ENCODE assay signal across 14 mouse cellular contexts in the genomic region with DNA sequence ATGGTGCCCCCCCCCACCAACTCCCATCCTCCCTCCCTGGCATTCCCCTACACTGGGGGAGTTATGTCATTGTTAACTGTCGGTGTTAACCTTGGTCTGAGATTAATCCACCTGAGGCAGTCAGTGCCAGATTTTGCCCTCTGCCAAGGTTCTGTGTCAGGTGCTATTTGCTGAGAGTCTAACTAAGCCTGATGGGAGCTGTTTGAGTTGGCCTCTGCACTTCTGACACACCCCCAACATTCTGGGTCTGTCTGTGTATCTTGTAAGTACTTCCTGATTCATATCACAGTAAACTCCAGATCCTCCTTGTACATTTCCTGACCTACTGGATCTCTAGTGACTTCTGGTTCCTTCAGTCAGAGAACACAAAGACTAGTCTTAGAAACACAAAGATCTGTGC. TPM values are rescaled to one million over a fixed set of nuclear protein-coding genes. Genes with fewer than 3 reads are reported as not detected.
DNase-seq lines count a peak whose midpoint lies in the region; ATAC-seq and TF ChIP-seq lines count a peak whose summit lies in the region.
"Had no signal": no experiment of that assay in that cellular context is flagged by ENCODE, and none has a peak within 500 bp of the region (broad histone marks: within the 10 kb centered on the region; RNA-seq: fewer than 3 reads in every experiment).

No protein-coding gene starts in this region.

- H3K27ac ChIP-seq in liver, embryonic 16.5 days (ENCODE audit: low read length): no peak overlapping the region
- no peak overlapping the region for H3K27ac ChIP-seq in liver, embryonic 11.5 days (ENCODE audit: low read depth, low read length)
- H3K27ac ChIP-seq in intestine, postnatal 0 days (ENCODE audit: low read depth, low read length): peak overlapping the region; percentile 54
- H3K27ac ChIP-seq in lung, embryonic 16.5 days (ENCODE audit: low read length): no peak overlapping the region
- 0 out of 2 replicates have a peak overlapping the region, but pooled peaks have one; percentile 30 for H3K27ac ChIP-seq in stomach, postnatal 0 days (replicated peaks)
- H3K27ac ChIP-seq: hindbrain, embryonic 13.5 days; layer of hippocampus, adult 2 months; limb, embryonic 15.5 days had no signal

- DNase-seq in liver, embryonic 11.5 days (ENCODE audit: low spot score): no peak
- peak; percentile 60 for DNase-seq in stomach, postnatal 0 days (ENCODE audit: low spot score)
- no peak for DNase-seq in frontal cortex, postnatal 36 days (ENCODE audit: low spot score in 2 of 2)
- no peak for DNase-seq in cerebellum, adult 18-20 months
- DNase-seq: retina, postnatal 1 day; thymus, adult 2 months had no signal

- TF ChIP-seq CTCF in intestine, postnatal 0 days (IDR thresholded peaks at IDR 0.05; ENCODE audit: low read depth): no peak
- no peak for TF ChIP-seq CTCF in stomach, postnatal 0 days (IDR thresholded peaks at IDR 0.05; ENCODE audit: low read depth)

- no peak for TF ChIP-seq EP300 in stomach, postnatal 0 days (optimal IDR thresholded peaks at IDR 0.05)

- no peaks in the 10 kb centered on the region for H3K36me3 ChIP-seq in liver, embryonic 16.5 days (ENCODE audit: control insufficient read depth, insufficient read depth)
- H3K36me3 ChIP-seq in liver, embryonic 11.5 days (ENCODE audit: control insufficient read depth, insufficient read depth, low read length): no peaks in the 10 kb centered on the region
- no peaks in the 10 kb centered on the region for H3K36me3 ChIP-seq in intestine, postnatal 0 days (ENCODE audit: control insufficient read depth, insufficient read depth)
- H3K36me3 ChIP-seq in lung, embryonic 16.5 days (ENCODE audit: control insufficient read depth, insufficient read depth, low read length): no peaks in the 10 kb centered on the region
- no peaks in the 10 kb centered on the region for H3K36me3 ChIP-seq in stomach, postnatal 0 days (ENCODE audit: control insufficient read depth, insufficient read depth, low read length)

- WGBS in liver, embryonic 16.5 days (ENCODE audit: insufficient replicate concordance): 52% methylated on average over 1 of the region's 1 CpGs
- 71% methylated on average over 1 of the region's 1 CpGs for WGBS in liver, embryonic 11.5 days
- WGBS in intestine, postnatal 0 days: 35% methylated on average over 1 of the region's 1 CpGs
- WGBS in lung, embryonic 16.5 days: 40% methylated on average over 1 of the region's 1 CpGs
- 45% methylated on average over 1 of the region's 1 CpGs for WGBS in stomach, postnatal 0 days

- no peaks in the 10 kb centered on the region for H3K9me3 ChIP-seq in liver, embryonic 16.5 days (replicated peaks; ENCODE audit: control insufficient read depth, low read length)
- no peaks in the 10 kb centered on the region for H3K9me3 ChIP-seq in liver, embryonic 11.5 days (ENCODE audit: control insufficient read depth, low read length)
- no peaks in the 10 kb centered on the region for H3K9me3 ChIP-seq in intestine, postnatal 0 days (ENCODE audit: control insufficient read depth)
- H3K9me3 ChIP-seq in lung, embryonic 16.5 days (ENCODE audit: control insufficient read depth, low read length): no peaks in the 10 kb centered on the region
- no peaks in the 10 kb centered on the region for H3K9me3 ChIP-seq in stomach, postnatal 0 days (ENCODE audit: control insufficient read depth, low read length)
- H3K9me3 ChIP-seq: hindbrain, embryonic 13.5 days; limb, embryonic 15.5 days; megakaryocyte, embryonic 14.5 days had no signal

- peaks cover 12% of the 10 kb centered on the region for H3K4me1 ChIP-seq in liver, embryonic 16.5 days (ENCODE audit: control insufficient read depth, low read depth, low read length)
- peaks cover 8% of the 10 kb centered on the region; the same call in 1 of the 2 replicates for H3K4me1 ChIP-seq in liver, embryonic 11.5 days (replicated peaks; ENCODE audit: control insufficient read depth, insufficient read depth, low read length)
- peaks cover 7% of the 10 kb centered on the region; the same call in 1 of the 2 replicates for H3K4me1 ChIP-seq in intestine, postnatal 0 days (replicated peaks; ENCODE audit: control insufficient read depth, insufficient read depth, low read length)
- no peaks in the 10 kb centered on the region for H3K4me1 ChIP-seq in lung, embryonic 16.5 days (replicated peaks; ENCODE audit: control insufficient read depth, insufficient read depth, low read length)
- H3K4me1 ChIP-seq in stomach, postnatal 0 days (replicated peaks; ENCODE audit: control insufficient read depth, insufficient read depth): no peaks in the 10 kb centered on the region
- H3K4me1 ChIP-seq: limb, embryonic 15.5 days had no signal

- no peak overlapping the region for H3K4me3 ChIP-seq in liver, embryonic 16.5 days (ENCODE audit: low read depth, low read length)
- H3K4me3 ChIP-seq in liver, embryonic 11.5 days (ENCODE audit: low read depth, low read length): no peak overlapping the region
- H3K4me3 ChIP-seq in intestine, postnatal 0 days (ENCODE audit: low read depth, low read length): no peak overlapping the region
- H3K4me3 ChIP-seq in lung, embryonic 16.5 days (ENCODE audit: low read length): no peak overlapping the region
- H3K4me3 ChIP-seq in stomach, postnatal 0 days (ENCODE audit: low read depth, low read length): no peak overlapping the region
- H3K4me3 ChIP-seq: hindbrain, embryonic 13.5 days; layer of hippocampus, adult 2 months; limb, embryonic 15.5 days; megakaryocyte, embryonic 14.5 days had no signal

- peak; percentile 53 for ATAC-seq in liver, embryonic 16.5 days (ENCODE audit: low read depth)
- ATAC-seq in liver, embryonic 11.5 days (replicated peaks; ENCODE audit: low FRiP score): no peak
- ATAC-seq in intestine, postnatal 0 days: peak; percentile 89
- 0 out of 2 replicates have a peak, but pooled peaks have one; percentile 31 for ATAC-seq in lung, embryonic 16.5 days (ENCODE audit: low read depth)
- peak; percentile 83 for ATAC-seq in stomach, postnatal 0 days (ENCODE audit: low FRiP score, low TSS enrichment)
- ATAC-seq: forebrain, embryonic 14.5 days had no signal

- H3K27me3 ChIP-seq in liver, embryonic 16.5 days (ENCODE audit: control insufficient read depth, insufficient read depth, low read depth, low read length): no peaks in the 10 kb centered on the region
- H3K27me3 ChIP-seq in liver, embryonic 11.5 days (replicated peaks; ENCODE audit: control insufficient read depth, insufficient read depth, low read length): no peaks in the 10 kb centered on the region
- H3K27me3 ChIP-seq in intestine, postnatal 0 days (replicated peaks; ENCODE audit: control insufficient read depth, insufficient read depth, low read length): no peaks in the 10 kb centered on the region
- no peaks in the 10 kb centered on the region for H3K27me3 ChIP-seq in lung, embryonic 16.5 days (ENCODE audit: control insufficient read depth, insufficient read depth, low read depth, low read length)
- no peaks in the 10 kb centered on the region for H3K27me3 ChIP-seq in stomach, postnatal 0 days (ENCODE audit: control insufficient read depth, insufficient read depth, low read length)
- H3K27me3 ChIP-seq: hindbrain, embryonic 13.5 days; limb, embryonic 15.5 days; megakaryocyte, embryonic 14.5 days had no signal

- H3K9ac ChIP-seq in liver, embryonic 16.5 days (ENCODE audit: low read depth, low read length): no peak overlapping the region
- no peak overlapping the region for H3K9ac ChIP-seq in liver, embryonic 11.5 days (ENCODE audit: low read depth, low read length)
- H3K9ac ChIP-seq in intestine, postnatal 0 days (ENCODE audit: low read depth, low read length): no peak overlapping the region
- H3K9ac ChIP-seq in lung, embryonic 16.5 days (ENCODE audit: low read length): no peak overlapping the region
- no peak overlapping the region for H3K9ac ChIP-seq in stomach, postnatal 0 days (ENCODE audit: low read length)
- H3K9ac ChIP-seq: hindbrain, embryonic 13.5 days; limb, embryonic 15.5 days had no signal

- no peak overlapping the region for H3K4me2 ChIP-seq in liver, embryonic 16.5 days (ENCODE audit: low read depth, low read length)
- no peak overlapping the region for H3K4me2 ChIP-seq in liver, embryonic 11.5 days
- no peak overlapping the region for H3K4me2 ChIP-seq in intestine, postnatal 0 days (replicated peaks; ENCODE audit: low read depth)
- H3K4me2 ChIP-seq in lung, embryonic 16.5 days (ENCODE audit: low read depth, low read length): no peak overlapping the region
- no peak overlapping the region for H3K4me2 ChIP-seq in stomach, postnatal 0 days (replicated peaks; ENCODE audit: low read depth)
- H3K4me2 ChIP-seq: hindbrain, embryonic 13.5 days; limb, embryonic 15.5 days had no signal

RNA-seq across cellular contexts. Expression of a gene that starts 5.9 kb away (rescaled TPM):
- 15.1 and 16.0 TPM in 2 replicates for polyA plus RNA-seq in liver, embryonic 16.5 days (2015; fragmentation: Nextera tagmentation; extraction: Ambion mirVana)
- polyA plus RNA-seq in liver, embryonic 11.5 days (2014; fragmentation: Nextera tagmentation; extraction: Ambion mirVana): 47.5 and 52.3 TPM in 2 replicates
- 21.7 and 22.0 TPM in 2 replicates for polyA plus RNA-seq in intestine, postnatal 0 days (2015; fragmentation: Nextera tagmentation; extraction: Ambion mirVana)
- 33.0 and 33.7 TPM in 2 replicates for polyA plus RNA-seq in lung, embryonic 16.5 days (2015; fragmentation: Nextera tagmentation; extraction: Ambion mirVana)
- polyA plus RNA-seq in stomach, postnatal 0 days (2015; fragmentation: Nextera tagmentation; extraction: Ambion mirVana): 19.2 and 19.7 TPM in 2 replicates

RNA-seq across cellular contexts. Expression of a gene that starts 46.7 kb away (rescaled TPM):
- polyA plus RNA-seq in liver, embryonic 16.5 days (2015; fragmentation: Nextera tagmentation; extraction: Ambion mirVana): 0.80 and 0.86 TPM in 2 replicates
- polyA plus RNA-seq in liver, embryonic 11.5 days (2014; fragmentation: Nextera tagmentation; extraction: Ambion mirVana): 6.2 and 6.5 TPM in 2 replicates
- 1.7 and 2.8 TPM in 2 replicates for polyA plus RNA-seq in intestine, postnatal 0 days (2015; fragmentation: Nextera tagmentation; extraction: Ambion mirVana)
- polyA plus RNA-seq in lung, embryonic 16.5 days (2015; fragmentation: Nextera tagmentation; extraction: Ambion mirVana): 9.7 and 11.8 TPM in 2 replicates
- polyA plus RNA-seq in stomach, postnatal 0 days (2015; fragmentation: Nextera tagmentation; extraction: Ambion mirVana): 2.3 and 2.8 TPM in 2 replicates

Comparison
In these comparisons a context has a peak if more than half of its experiments do, and no peak if none do; other contexts are left out.
1. H3K27ac ChIP-seq: peak in intestine, postnatal 0 days (single experiment) and stomach, postnatal 0 days (single experiment); none in liver, embryonic 16.5 days (single experiment), liver, embryonic 11.5 days (single experiment) and lung, embryonic 16.5 days (single experiment).